Mouse (Mus musculus) lung, adult 2 months (tissue): Measurements from ENCODE around the gene Ncoa5. TPM values are rescaled to one million over a fixed set of nuclear protein-coding genes. Genes with fewer than 3 reads are reported as not detected.

ENCODE experiments used
- DNase-seq: peaks from one replicate; pipeline ENCODE4 v3.0.0; 2022
- H3K4me1 ChIP-seq: fragments of 200-500 bp; 2 replicates; pipeline ENCODE4 v1.6.1; 2011; ENCODE audit warnings: low read length; ENCODE audit not compliant: control insufficient read depth, insufficient read depth
- H3K4me3 ChIP-seq: fragments of 200-500 bp; replicated peaks from 2 replicates; pipeline ENCODE3; 2011; ENCODE audit warnings: low read depth, mild to moderate bottlenecking, control low read depth, low read length; ENCODE audit errors: extremely low read depth
- CTCF ChIP-seq: fragments of 200-500 bp; IDR thresholded peaks from 2 replicates; pipeline ENCODE4 v1.5.1; 2011; ENCODE audit warnings: mild to moderate bottlenecking, low read length, control low read depth; ENCODE audit not compliant: insufficient read depth
- POLR2A ChIP-seq: fragments of 200-500 bp; IDR thresholded peaks from 2 replicates; pipeline ENCODE4 v1.6.1; 2011; ENCODE audit warnings: low read depth, mild to moderate bottlenecking, control low read depth, low read length, borderline replicate concordance; ENCODE audit errors: extremely low read depth
- WGBS: fragments of 180-500 bp; shearing (Covaris S2); methylation state at CpG from one replicate; pipeline ENCODE4 v1.1.7; 2018; 5-methylcytosine and 5-hydroxymethylcytosine counted together
- polyA plus RNA-seq: library from polyadenylated mRNA; depleted of rRNA; stranded (reverse); fragments of >200 nt; gene quantifications from 2 replicates; pipeline ENCODE4 v1.2.3, GENCODE M21; 2012; rRNA removed

Gene Ncoa5
- polyA plus RNA-seq, 1 experiment, result 29.1 TPM

DNA sequence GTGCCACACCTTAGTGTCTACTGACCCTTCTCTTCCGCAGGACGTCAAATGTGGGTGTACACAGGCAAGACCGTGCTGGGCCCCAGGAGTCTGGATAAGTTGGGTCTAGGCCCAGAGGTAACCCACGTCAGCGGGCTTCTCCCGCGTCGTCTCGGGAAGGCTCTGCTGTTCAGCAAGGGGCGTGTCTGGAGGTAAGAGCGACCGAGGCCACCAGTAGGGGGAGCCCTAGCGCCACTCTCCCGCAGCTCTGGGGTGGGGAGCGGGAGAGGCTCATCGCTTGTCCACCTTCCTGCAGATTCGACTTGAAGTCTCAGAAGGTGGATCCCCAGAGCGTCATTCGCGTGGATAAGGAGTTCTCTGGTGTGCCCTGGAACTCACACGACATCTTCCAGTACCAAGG is 81.4 kb downstream of the Ncoa5 start:
- Histone ChIP-seq H3K4me1 (no peaks in the 10 kb centered on the region), H3K4me3 (no peak overlapping the region)
- WGBS, result 1% methylated on average over 21 of the region's 21 CpGs
- peak; percentile 77 for DNase-seq
- TF ChIP-seq CTCF (peak; percentile 70), POLR2A (no peak)

DNA sequence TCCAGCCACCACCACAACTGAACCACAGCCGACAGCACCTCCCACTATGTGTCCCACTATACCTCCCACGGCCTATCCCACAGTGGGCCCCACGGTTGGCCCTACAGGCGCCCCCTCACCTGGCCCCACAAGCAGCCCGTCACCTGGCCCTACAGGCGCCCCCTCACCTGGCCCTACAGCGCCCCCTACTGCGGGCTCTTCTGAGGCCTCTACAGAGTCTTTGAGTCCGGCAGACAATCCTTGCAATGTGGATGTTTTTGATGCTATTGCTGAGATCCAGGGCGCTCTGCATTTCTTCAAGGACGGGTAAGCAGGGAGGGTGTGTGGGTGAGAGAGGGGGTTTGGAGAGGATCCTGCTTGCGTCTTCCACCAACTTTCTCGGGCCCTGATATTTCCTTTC is 82.2 kb downstream of the Ncoa5 start:
- TF ChIP-seq POLR2A (no peak), CTCF (no peak)
- DNase-seq, result no peak
- 35% methylated on average over 13 of the region's 13 CpGs for WGBS
- no peak overlapping the region for H3K4me3 ChIP-seq
- H3K4me1 ChIP-seq, result no peaks in the 10 kb centered on the region

DNA sequence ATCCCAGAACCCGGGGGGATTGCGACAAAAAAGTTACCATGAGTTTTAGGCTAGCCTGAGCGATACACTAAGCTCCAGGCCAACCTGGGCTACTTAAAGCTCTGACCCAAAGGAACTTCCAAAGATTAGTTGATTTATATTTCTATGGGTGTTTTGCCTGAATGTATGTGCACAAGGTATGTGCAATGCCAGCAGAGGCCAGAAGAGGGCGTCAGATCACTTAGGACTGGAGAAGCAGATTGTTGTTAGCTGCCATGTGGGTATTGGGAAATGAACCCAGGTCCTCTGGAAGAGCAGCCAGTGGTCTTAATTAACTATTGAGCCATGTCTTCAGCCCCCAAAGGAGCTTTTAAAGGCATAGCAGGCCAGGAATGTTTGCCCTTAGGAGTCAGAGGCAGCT is 82.9 kb downstream of the Ncoa5 start:
- no peak for DNase-seq
- Histone ChIP-seq H3K4me1 (no peaks in the 10 kb centered on the region), H3K4me3 (no peak overlapping the region)
- TF ChIP-seq CTCF, result no peak
- TF ChIP-seq POLR2A, result no peak
- 76% methylated on average over 4 of the region's 4 CpGs for WGBS

DNA sequence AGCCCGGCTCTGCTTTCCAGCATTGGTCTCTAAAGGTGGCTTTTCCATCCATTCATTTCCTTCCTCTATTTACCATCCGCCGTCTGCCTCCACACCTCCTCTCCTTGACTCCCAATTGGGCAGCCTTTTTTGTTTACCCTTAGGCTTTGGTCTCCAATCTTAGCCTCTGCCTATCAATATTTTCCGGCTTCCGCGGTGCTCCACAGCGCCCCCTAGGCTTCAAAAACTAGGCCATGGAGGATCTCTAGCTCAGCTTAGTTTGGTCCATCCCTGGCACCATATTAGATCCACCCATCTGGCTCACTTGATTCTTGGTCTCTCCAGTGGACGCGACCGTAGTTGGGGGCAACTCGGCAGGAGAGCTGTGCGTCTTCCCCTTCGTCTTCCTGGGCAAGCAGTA is 84.2 kb downstream of the Ncoa5 start:
- Histone ChIP-seq H3K4me1 (no peaks in the 10 kb centered on the region), H3K4me3 (no peak overlapping the region)
- WGBS, result 23% methylated on average over 13 of the region's 13 CpGs
- no peak for TF ChIP-seq POLR2A
- 0 out of 2 replicates have a peak, but pooled peaks have one; percentile 25 for TF ChIP-seq CTCF
- DNase-seq, result no peak

Other genes starting within 250 kb of the Ncoa5 start
- 52.0 and 61.8 TPM in 2 replicates for gene Snx21, start 249.0 kb downstream of the Ncoa5 start, polyA plus RNA-seq
- gene Acot8, start 230.0 kb downstream of the Ncoa5 start, polyA plus RNA-seq, result 35.7 and 38.6 TPM in 2 replicates
- gene Zswim3, start 229.8 kb downstream of the Ncoa5 start, polyA plus RNA-seq, result 3.1 and 3.8 TPM in 2 replicates
- gene Zswim1, start 212.2 kb downstream of the Ncoa5 start, polyA plus RNA-seq, result 9.8 and 10.3 TPM in 2 replicates
- gene Spata25, start 206.3 kb downstream of the Ncoa5 start, polyA plus RNA-seq, result 0.54 and 1.1 TPM in 2 replicates
- gene Ctsa, start 202.0 kb downstream of the Ncoa5 start, polyA plus RNA-seq, result 289 and 294 TPM in 2 replicates
- 14.8 and 17.9 TPM in 2 replicates for gene Neurl2, start 201.4 kb downstream of the Ncoa5 start, polyA plus RNA-seq
- 873 and 1,096 TPM in 2 replicates for gene Pltp, start 177.2 kb downstream of the Ncoa5 start, polyA plus RNA-seq
- gene Pcif1, start 155.6 kb downstream of the Ncoa5 start, polyA plus RNA-seq, result 42.9 and 44.3 TPM in 2 replicates
- gene Zfp335, start 123.1 kb downstream of the Ncoa5 start, polyA plus RNA-seq, result 33.2 and 34.9 TPM in 2 replicates
- gene Mmp9, start 94.1 kb downstream of the Ncoa5 start, polyA plus RNA-seq, result 12.4 and 13.4 TPM in 2 replicates
- gene Slc12a5, start 74.1 kb downstream of the Ncoa5 start, polyA plus RNA-seq, result 3.6 and 3.9 TPM in 2 replicates
- 36.2 and 51.7 TPM in 2 replicates for gene Cd40, start 20.8 kb upstream of the Ncoa5 start, polyA plus RNA-seq
- not detected in 2 replicates for gene 1700025C18Rik, start 55.9 kb upstream of the Ncoa5 start, polyA plus RNA-seq
- gene Cdh22, start 200.0 kb upstream of the Ncoa5 start, polyA plus RNA-seq, result 2.0 and 3.0 TPM in 2 replicates